Mouse (Mus musculus): Measurements from ENCODE around the gene Zkscan2.

Gene Zkscan2

GRCm38 (mm10) chr7:123500239-123501219 lies at the start of gene Zkscan2:
Gene Zkscan2, minus strand, starts transcription at chr7:123500449.
- no peak for DNase-seq (ENCODE audit: low read depth)

GRCm38 (mm10) chr7:123529190-123529589 lies 28.9 kb upstream of the Zkscan2 start:
- DNase-seq (ENCODE audit: low read depth), result no peak

GRCm38 (mm10) chr7:123525761-123526160 lies 25.5 kb upstream of the Zkscan2 start:
- no peak for DNase-seq (ENCODE audit: low read depth)

GRCm38 (mm10) chr7:123524218-123524861 lies 24.1 kb upstream of the Zkscan2 start:
- DNase-seq (ENCODE audit: low read depth), result no peak

- no peak for DNase-seq (ENCODE audit: low read depth)
Measured at GRCm38 (mm10) chr7:123507946-123508345, 7.7 kb upstream of the Zkscan2 start.

GRCm38 (mm10) chr7:123503358-123503757 lies 3.1 kb upstream of the Zkscan2 start:
- DNase-seq (ENCODE audit: low read depth), result peak; percentile 17

- DNase-seq (ENCODE audit: low read depth), result no peak
Measured at GRCm38 (mm10) chr7:123499481-123500238, 589 bp downstream of the Zkscan2 start.

- no peak for DNase-seq (ENCODE audit: low read depth)
Measured at GRCm38 (mm10) chr7:123487703-123488102, 12.5 kb downstream of the Zkscan2 start.

GRCm38 (mm10) chr7:123467961-123468360 lies 32.3 kb downstream of the Zkscan2 start:
- no peak for DNase-seq (ENCODE audit: low read depth)

GRCm38 (mm10) chr7:123465692-123466387 lies 34.4 kb downstream of the Zkscan2 start:
- peak; percentile 46 for DNase-seq (ENCODE audit: low read depth)

- no peak for DNase-seq (ENCODE audit: low read depth)
Measured at GRCm38 (mm10) chr7:123463569-123463968, 36.7 kb downstream of the Zkscan2 start.

GRCm38 (mm10) chr7:123462070-123462501 lies 38.2 kb downstream of the Zkscan2 start, which contains the start of gene Aqp8:
Gene Aqp8, plus strand, starts transcription at chr7:123462291.
- DNase-seq (ENCODE audit: low read depth), result peak; percentile 95

- DNase-seq (ENCODE audit: low read depth), result no peak
Measured at GRCm38 (mm10) chr7:123461316-123461715, 38.9 kb downstream of the Zkscan2 start.

- DNase-seq (ENCODE audit: low read depth), result peak; percentile 67
Measured at GRCm38 (mm10) chr7:123459247-123459646, 41.0 kb downstream of the Zkscan2 start.

- DNase-seq (ENCODE audit: low read depth), result no peak
Measured at GRCm38 (mm10) chr7:123458309-123458708, 41.9 kb downstream of the Zkscan2 start.

- DNase-seq (ENCODE audit: low read depth), result no peak
Measured at GRCm38 (mm10) chr7:123455088-123455487, 45.2 kb downstream of the Zkscan2 start.

GRCm38 (mm10) chr7:123453066-123453465 lies 47.2 kb downstream of the Zkscan2 start:
- DNase-seq (ENCODE audit: low read depth), result no peak

- DNase-seq (ENCODE audit: low read depth), result no peak
Measured at GRCm38 (mm10) chr7:123452551-123452950, 47.7 kb downstream of the Zkscan2 start.

GRCm38 (mm10) chr7:123450515-123450914 lies 49.7 kb downstream of the Zkscan2 start:
- DNase-seq (ENCODE audit: low read depth), result no peak

GRCm38 (mm10) chr7:123449676-123450075 lies 50.6 kb downstream of the Zkscan2 start:
- DNase-seq (ENCODE audit: low read depth), result no peak

- no peak for DNase-seq (ENCODE audit: low read depth)
Measured at GRCm38 (mm10) chr7:123448794-123449193, 51.5 kb downstream of the Zkscan2 start.
